Mouse (Mus musculus) embryonic facial prominence, embryonic 15.5 days (tissue): Measurements from ENCODE around the gene Hcn1. TPM values are rescaled to one million over a fixed set of nuclear protein-coding genes. Genes with fewer than 3 reads are reported as not detected.
"Not testable (repeated sequence)": the region's sequence is repeated elsewhere in the genome, so short reads cannot be mapped to it uniquely, and the experiment has no call there.

Experiments
- ATAC-seq: fragments of 200-750 bp; cut with Nextera tagmentation; 2 replicates; pipeline ENCODE4 v1.8.0; 2017; ENCODE audit warnings: low read depth, moderate TSS enrichment; ENCODE audit not compliant: insufficient number of reproducible peaks, low FRiP score, low TSS enrichment
- H3K27ac ChIP-seq: fragments of 300-500 bp; sonication (generic); replicated peaks from 2 replicates; pipeline ENCODE4 v1.5.1; 2015; ENCODE audit warnings: mild to moderate bottlenecking, inconsistent platforms
- H3K27me3 ChIP-seq: fragments of 300-500 bp; sonication (generic); 2 replicates; pipeline ENCODE4 v1.6.1; 2015; ENCODE audit warnings: inconsistent platforms
- H3K36me3 ChIP-seq: fragments of 300-500 bp; sonication (generic); 2 replicates; pipeline ENCODE4 v1.6.1; 2015; ENCODE audit warnings: mild to moderate bottlenecking, inconsistent platforms
- H3K4me1 ChIP-seq: fragments of 300-500 bp; sonication (generic); 2 replicates; pipeline ENCODE4 v1.6.1; 2015; ENCODE audit warnings: inconsistent platforms
- H3K4me2 ChIP-seq: fragments of 300-500 bp; sonication (generic); replicated peaks from 2 replicates; pipeline ENCODE4 v1.6.1; 2015; ENCODE audit warnings: mild to moderate bottlenecking, inconsistent platforms
- H3K4me3 ChIP-seq: fragments of 300-500 bp; sonication (generic); replicated peaks from 2 replicates; pipeline ENCODE4 v1.5.1; 2015; ENCODE audit warnings: mild to moderate bottlenecking, inconsistent platforms
- H3K9ac ChIP-seq: fragments of 300-500 bp; sonication (generic); 2 replicates; pipeline ENCODE4 v1.6.1; 2015; ENCODE audit warnings: inconsistent platforms
- H3K9me3 ChIP-seq: fragments of 300-500 bp; sonication (generic); replicated peaks from 2 replicates; pipeline ENCODE4 v1.6.1; 2016; ENCODE audit warnings: inconsistent platforms
- WGBS: fragments of 180-500 bp; shearing (Covaris S2); methylation state at CpG from one replicate; pipeline ENCODE4 v1.1.7; 2015; 5-methylcytosine and 5-hydroxymethylcytosine counted together
- polyA plus RNA-seq: library from polyadenylated mRNA; unstranded; fragments of >200 nt; fragmentation: Nextera tagmentation; extraction: Ambion mirVana; gene quantifications from 2 replicates; pipeline ENCODE4 v1.2.1, GENCODE M21; 2015

Gene Hcn1
- polyA plus RNA-seq, 1 experiment from 2014 or later: 0.24 TPM

- no peaks in the 10 kb centered on the region for H3K4me1 ChIP-seq
- no peak overlapping the region for H3K4me2 ChIP-seq
- H3K36me3 ChIP-seq: no peaks in the 10 kb centered on the region
- no peaks in the 10 kb centered on the region for H3K9me3 ChIP-seq
- no peak overlapping the region for H3K27ac ChIP-seq
- ATAC-seq: no peak
- WGBS: 69% methylated on average over 7 of the region's 7 CpGs
- H3K4me3 ChIP-seq: no peak overlapping the region
- H3K9ac ChIP-seq: no peak overlapping the region
- no peaks in the 10 kb centered on the region for H3K27me3 ChIP-seq
Measured at GRCm38 (mm10) chr13:117975382-117975781, 373.3 kb downstream of the Hcn1 start.

GRCm38 (mm10) chr13:117975823-117976222 is 373.7 kb downstream of the Hcn1 start:
- Histone ChIP-seq H3K4me2 (no peak overlapping the region), H3K9me3 (no peaks in the 10 kb centered on the region), H3K36me3 (no peaks in the 10 kb centered on the region), H3K27me3 (no peaks in the 10 kb centered on the region), H3K27ac (no peak overlapping the region), H3K4me3 (no peak overlapping the region), H3K4me1 (no peaks in the 10 kb centered on the region), H3K9ac (no peak overlapping the region)
- ATAC-seq: no peak
- WGBS: 58% methylated on average over 10 of the region's 10 CpGs

DNA sequence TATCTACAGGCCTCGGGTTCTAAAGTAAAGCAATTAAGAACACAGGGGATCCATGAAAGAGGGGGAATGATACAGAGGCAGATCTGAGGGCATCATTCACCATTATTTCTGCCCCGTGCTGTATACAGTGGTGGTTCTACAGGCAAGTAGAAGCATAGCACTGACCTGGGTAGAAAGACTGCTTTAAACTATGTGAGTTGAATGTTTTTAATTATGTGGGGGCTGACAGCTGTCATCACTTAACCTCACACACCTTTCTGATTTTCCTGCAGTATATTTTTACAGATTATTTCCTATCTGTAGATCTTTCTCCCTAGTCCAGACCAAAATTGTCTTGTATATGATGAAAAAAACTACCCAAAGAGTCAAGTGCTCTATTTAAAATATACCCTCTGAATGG is 382.2 kb downstream of the Hcn1 start:
- Histone ChIP-seq H3K9me3 (no peaks in the 10 kb centered on the region), H3K27ac (no peak overlapping the region), H3K4me2 (no peak overlapping the region), H3K9ac (no peak overlapping the region), H3K36me3 (no peaks in the 10 kb centered on the region), H3K27me3 (no peaks in the 10 kb centered on the region), H3K4me3 (no peak overlapping the region), H3K4me1 (no peaks in the 10 kb centered on the region)
- ATAC-seq: no peak
- 29% methylated on average over 2 of the region's 2 CpGs for WGBS

- Histone ChIP-seq H3K9ac (no peak overlapping the region), H3K27me3 (no peaks in the 10 kb centered on the region), H3K4me3 (no peak overlapping the region), H3K36me3 (no peaks in the 10 kb centered on the region), H3K9me3 (no peaks in the 10 kb centered on the region), H3K4me2 (no peak overlapping the region), H3K27ac (no peak overlapping the region), H3K4me1 (no peaks in the 10 kb centered on the region)
- no peak for ATAC-seq
- WGBS: 79% methylated on average over 2 of the region's 2 CpGs
Measured at GRCm38 (mm10) chr13:117999767-118000488, 397.8 kb downstream of the Hcn1 start.

DNA sequence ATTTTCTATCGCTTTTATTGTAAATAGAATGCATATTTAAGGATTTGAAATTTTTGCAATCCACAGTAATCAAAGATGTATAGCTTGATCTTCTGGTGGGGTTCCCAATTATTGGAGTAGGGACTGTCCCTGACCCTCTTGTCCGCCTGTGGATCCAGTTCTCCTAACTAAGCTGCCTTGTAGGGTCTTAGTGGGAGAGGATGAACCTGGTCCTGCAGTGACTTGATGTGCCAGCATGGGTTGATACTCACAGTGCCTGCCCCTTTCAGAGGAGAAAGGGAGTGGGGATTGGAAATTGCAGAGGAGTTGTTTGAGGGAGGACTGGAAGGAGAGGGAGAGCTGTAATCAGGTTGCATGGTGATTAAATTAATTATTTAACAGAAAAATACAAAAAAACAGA is 398.4 kb downstream of the Hcn1 start:
- Histone ChIP-seq H3K9me3 (no peaks in the 10 kb centered on the region), H3K4me3 (no peak overlapping the region), H3K4me2 (no peak overlapping the region), H3K9ac (no peak overlapping the region), H3K36me3 (no peaks in the 10 kb centered on the region), H3K27ac (no peak overlapping the region), H3K27me3 (no peaks in the 10 kb centered on the region), H3K4me1 (no peaks in the 10 kb centered on the region)
- 77% methylated on average over 2 of the region's 2 CpGs for WGBS
- no peak for ATAC-seq

GRCm38 (mm10) chr13:118021176-118021575 is 419.1 kb downstream of the Hcn1 start:
- H3K4me1 ChIP-seq: no peaks in the 10 kb centered on the region
- H3K4me2 ChIP-seq: no peak overlapping the region
- no peaks in the 10 kb centered on the region for H3K27me3 ChIP-seq
- 82% methylated on average over 1 of the region's 1 CpGs for WGBS
- no peak overlapping the region for H3K4me3 ChIP-seq
- no peaks in the 10 kb centered on the region for H3K36me3 ChIP-seq
- H3K27ac ChIP-seq: no peak overlapping the region
- no peak overlapping the region for H3K9ac ChIP-seq
- H3K9me3 ChIP-seq: no peaks in the 10 kb centered on the region
- ATAC-seq: no peak

DNA sequence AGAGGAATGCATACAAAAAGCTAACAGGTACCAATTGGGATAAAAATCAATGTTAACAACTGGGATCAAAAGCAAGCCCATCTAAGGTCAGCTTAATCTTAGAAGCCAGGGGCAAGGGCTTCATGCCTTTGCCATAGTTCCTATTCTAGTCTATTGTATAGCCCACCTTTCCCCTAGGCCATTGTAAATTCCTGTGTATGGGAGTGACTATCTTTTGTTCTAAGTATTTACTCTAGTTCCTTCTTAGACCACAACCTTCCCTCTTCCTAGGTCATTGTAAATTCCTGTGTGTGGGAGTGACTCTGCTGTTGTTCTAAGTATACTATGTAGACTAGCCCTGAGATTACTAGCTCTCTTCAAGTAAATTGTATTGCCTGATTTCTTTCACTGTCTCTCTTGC is 420.8 kb downstream of the Hcn1 start:
- H3K4me1 ChIP-seq, H3K4me3 ChIP-seq, H3K9me3 ChIP-seq, H3K27ac ChIP-seq, H3K36me3 ChIP-seq, H3K9ac ChIP-seq, ATAC-seq, H3K27me3 ChIP-seq, H3K4me2 ChIP-seq: not testable (repeated sequence)

- Histone ChIP-seq H3K27me3 (no peaks in the 10 kb centered on the region), H3K4me3 (no peak overlapping the region), H3K4me2 (no peak overlapping the region), H3K9ac (no peak overlapping the region), H3K36me3 (no peaks in the 10 kb centered on the region), H3K4me1 (no peaks in the 10 kb centered on the region), H3K9me3 (no peaks in the 10 kb centered on the region), H3K27ac (no peak overlapping the region)
- no peak for ATAC-seq
- WGBS: 73% methylated on average over 5 of the region's 5 CpGs
Measured at GRCm38 (mm10) chr13:118023381-118023780, 421.3 kb downstream of the Hcn1 start.

- no peaks in the 10 kb centered on the region for H3K9me3 ChIP-seq
- no peaks in the 10 kb centered on the region for H3K36me3 ChIP-seq
- no peak for ATAC-seq
- WGBS: 42% methylated on average over 2 of the region's 2 CpGs
- no peak overlapping the region for H3K27ac ChIP-seq
- H3K9ac ChIP-seq: no peak overlapping the region
- H3K4me2 ChIP-seq: no peak overlapping the region
- H3K4me1 ChIP-seq: no peaks in the 10 kb centered on the region
- no peak overlapping the region for H3K4me3 ChIP-seq
- H3K27me3 ChIP-seq: no peaks in the 10 kb centered on the region
Measured at GRCm38 (mm10) chr13:118026510-118026909, 424.4 kb downstream of the Hcn1 start.

DNA sequence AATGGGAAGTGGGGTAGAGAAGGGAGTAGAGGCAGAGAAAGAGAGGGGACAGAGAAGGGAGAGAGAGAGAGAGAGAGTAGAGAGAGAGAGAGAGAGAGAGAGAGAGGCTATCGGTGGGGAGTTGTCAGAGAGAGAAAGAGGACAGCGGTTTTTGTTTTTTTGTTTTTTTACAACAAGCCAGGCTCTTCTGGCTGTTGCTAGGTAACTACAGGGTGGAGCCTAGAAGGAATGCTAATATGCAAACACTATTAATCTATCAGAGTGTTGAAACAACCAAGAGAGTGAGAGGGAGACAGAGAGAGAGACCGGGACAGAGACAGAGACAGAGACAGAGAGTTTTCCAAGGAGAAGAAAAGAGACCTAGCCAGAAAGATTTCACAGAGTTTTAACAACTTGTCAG is 425.7 kb downstream of the Hcn1 start:
- Histone ChIP-seq H3K4me1 (no peaks in the 10 kb centered on the region), H3K4me2 (no peak overlapping the region), H3K9me3 (no peaks in the 10 kb centered on the region), H3K36me3 (no peaks in the 10 kb centered on the region), H3K27ac (no peak overlapping the region), H3K27me3 (no peaks in the 10 kb centered on the region), H3K9ac (no peak overlapping the region), H3K4me3 (no peak overlapping the region)
- no peak for ATAC-seq
- WGBS: 62% methylated on average over 3 of the region's 3 CpGs

DNA sequence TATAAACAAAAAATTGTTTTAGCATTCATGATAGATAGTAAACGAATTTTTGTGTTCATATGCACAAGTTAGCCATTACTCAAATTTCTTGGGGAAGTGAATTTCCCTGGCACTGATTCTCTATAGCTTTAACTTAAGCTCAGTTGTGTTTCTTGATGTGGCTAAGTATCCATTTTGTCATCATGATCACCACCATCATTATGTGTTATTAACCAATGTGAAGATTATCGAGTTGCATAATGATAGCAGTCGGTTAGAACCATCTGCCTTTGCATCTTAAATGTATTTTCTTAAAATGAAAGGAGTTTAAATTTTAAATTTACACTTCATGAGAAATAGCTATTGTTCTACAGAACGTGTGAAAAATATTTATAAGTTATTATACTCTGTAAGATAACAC is 426.5 kb downstream of the Hcn1 start:
- 65% methylated on average over 4 of the region's 4 CpGs for WGBS
- no peak for ATAC-seq
- H3K9me3 ChIP-seq: no peaks in the 10 kb centered on the region
- no peaks in the 10 kb centered on the region for H3K27me3 ChIP-seq
- no peaks in the 10 kb centered on the region for H3K36me3 ChIP-seq
- H3K27ac ChIP-seq: no peak overlapping the region
- H3K9ac ChIP-seq: no peak overlapping the region
- H3K4me1 ChIP-seq: no peaks in the 10 kb centered on the region
- no peak overlapping the region for H3K4me2 ChIP-seq
- no peak overlapping the region for H3K4me3 ChIP-seq

DNA sequence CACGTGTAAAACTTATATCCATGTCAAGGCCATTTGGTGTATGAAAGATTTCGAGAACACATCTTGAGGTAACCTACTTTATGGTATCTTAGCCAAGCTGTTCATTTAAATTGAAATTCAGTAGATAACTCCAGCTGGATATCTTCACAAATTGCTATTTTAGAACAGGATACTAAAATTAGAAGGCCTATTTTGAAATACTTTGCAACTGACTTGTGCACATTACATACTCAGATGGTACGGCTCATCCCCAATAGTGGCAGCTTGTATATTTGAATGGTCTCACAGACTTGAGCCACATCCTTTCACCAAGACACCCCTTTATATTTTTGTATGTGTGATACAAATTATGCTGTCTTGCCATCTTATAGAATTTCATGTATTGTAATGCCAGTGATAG is 427.5 kb downstream of the Hcn1 start:
- Histone ChIP-seq H3K4me2 (no peak overlapping the region), H3K9me3 (no peaks in the 10 kb centered on the region), H3K36me3 (no peaks in the 10 kb centered on the region), H3K27ac (no peak overlapping the region), H3K9ac (no peak overlapping the region), H3K4me1 (no peaks in the 10 kb centered on the region), H3K27me3 (no peaks in the 10 kb centered on the region), H3K4me3 (no peak overlapping the region)
- ATAC-seq: no peak
- WGBS: 72% methylated on average over 3 of the region's 3 CpGs
